Mouse (Mus musculus) hindbrain, embryonic 14.5 days (tissue): Measurements from ENCODE around the gene Btbd35f12. TPM values are rescaled to one million over a fixed set of nuclear protein-coding genes. Genes with fewer than 3 reads are reported as not detected.
"Not testable (repeated sequence)": the region's sequence is repeated elsewhere in the genome, so short reads cannot be mapped to it uniquely, and the experiment has no call there.

ENCODE experiments used
- ATAC-seq: fragments of 200-750 bp; cut with Nextera tagmentation; 2 replicates; pipeline ENCODE4 v1.8.0; 2017; ENCODE audit warnings: moderate number of reproducible peaks, mild to moderate bottlenecking, moderate TSS enrichment, moderate library complexity; ENCODE audit not compliant: low FRiP score
- DNase-seq: peaks from one replicate; pipeline ENCODE4 v3.0.0-alpha.2; 2015; ENCODE audit warnings: low spot score
- H3K27ac ChIP-seq: fragments of 300-500 bp; sonication (generic); 2 replicates; pipeline ENCODE4 v1.5.1; 2014; ENCODE audit warnings: mild to moderate bottlenecking, moderate library complexity
- H3K27me3 ChIP-seq: fragments of 300-500 bp; sonication (generic); 2 replicates; pipeline ENCODE4 v1.6.1; 2014; ENCODE audit warnings: mild to moderate bottlenecking, low read length, mixed read lengths; ENCODE audit not compliant: control insufficient read depth, insufficient read depth
- H3K36me3 ChIP-seq: fragments of 300-500 bp; sonication (generic); replicated peaks from 2 replicates; pipeline ENCODE4 v1.6.1; 2014; ENCODE audit not compliant: control insufficient read depth, insufficient read depth
- H3K4me1 ChIP-seq: fragments of 300-500 bp; sonication (generic); replicated peaks from 2 replicates; pipeline ENCODE4 v1.6.1; 2014; ENCODE audit warnings: antibody characterized with exemption, low read length, mixed read lengths; ENCODE audit not compliant: control insufficient read depth, insufficient read depth
- H3K4me2 ChIP-seq: fragments of 300-500 bp; sonication (generic); replicated peaks from 2 replicates; pipeline ENCODE4 v1.6.1; 2014; ENCODE audit warnings: mild to moderate bottlenecking, moderate library complexity
- H3K4me3 ChIP-seq: fragments of 300-500 bp; sonication (generic); replicated peaks from 2 replicates; pipeline ENCODE4 v1.5.1; 2014; ENCODE audit warnings: mild to moderate bottlenecking, low read length
- H3K9ac ChIP-seq: fragments of 300-500 bp; sonication (generic); 2 replicates; pipeline ENCODE4 v1.6.1; 2014
- H3K9me3 ChIP-seq: fragments of 300-500 bp; sonication (generic); 2 replicates; pipeline ENCODE4 v1.6.1; 2016; ENCODE audit warnings: low read length; ENCODE audit not compliant: control insufficient read depth
- WGBS: fragments of 180-500 bp; shearing (Covaris S2); extraction: QIAGEN DNeasy Blood & Tissue Kit; methylation state at CpG from one replicate; pipeline ENCODE4 v1.1.7; 2014; 5-methylcytosine and 5-hydroxymethylcytosine counted together
- polyA plus RNA-seq: library from polyadenylated mRNA; unstranded; fragments of >200 nt; fragmentation: Nextera tagmentation; extraction: Ambion mirVana; gene quantifications from 2 replicates; pipeline ENCODE4 v1.2.1, GENCODE M21; 2014

Btbd35f12 gene
- polyA plus RNA-seq, result not detected in 2 replicates

GRCm38 (mm10) chrX:33313079-33313478, at the start of gene Btbd35f12:
Btbd35f12 (plus strand) TSS chrX:33313379.
- not testable (repeated sequence) for H3K4me2 ChIP-seq, H3K9me3 ChIP-seq, H3K4me1 ChIP-seq, DNase-seq, H3K36me3 ChIP-seq, H3K27ac ChIP-seq, H3K4me3 ChIP-seq, ATAC-seq, H3K9ac ChIP-seq, H3K27me3 ChIP-seq
- no CpG with 5 or more reads among the region's 3 CpGs for WGBS

DNA sequence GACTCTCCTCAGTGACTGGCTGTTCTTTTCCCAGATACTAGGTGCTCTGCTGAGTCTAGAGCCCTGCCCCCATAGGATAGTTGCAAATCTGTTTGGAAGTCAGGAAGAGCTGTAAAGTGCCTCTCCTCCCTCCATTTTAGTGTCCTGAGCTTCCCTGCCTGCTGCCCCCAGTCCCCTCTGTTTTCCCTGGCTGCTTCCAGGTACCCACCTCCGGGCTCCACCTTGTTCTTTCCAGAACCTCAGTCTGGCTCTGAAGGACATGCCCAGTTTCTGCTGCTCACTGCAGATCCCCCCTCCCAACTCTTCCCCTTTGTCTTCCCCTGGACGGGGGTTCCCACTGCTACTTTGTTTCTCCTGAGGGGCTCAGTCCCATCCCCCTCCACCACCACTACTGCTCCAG, 40.1 kb downstream of the Btbd35f12 start:
- not testable (repeated sequence) for H3K36me3 ChIP-seq, H3K27me3 ChIP-seq, ATAC-seq, H3K4me3 ChIP-seq, H3K4me2 ChIP-seq, DNase-seq, H3K9ac ChIP-seq, H3K4me1 ChIP-seq, H3K9me3 ChIP-seq, H3K27ac ChIP-seq
- 88% methylated on average over 2 of the region's 2 CpGs for WGBS

Other genes with a start within 250 kb of the Btbd35f12 start
- not detected in 2 replicates for gene Spin2-ps6, start 78.5 kb upstream of the Btbd35f12 start, polyA plus RNA-seq